Mouse (Mus musculus): ENCODE results near the gene Gcgr. TPM values are rescaled to one million over a fixed set of nuclear protein-coding genes. Genes with fewer than 3 reads are reported as not detected.
A peak's percentile ranks its signal among the peaks of the same experiment; 100 is the strongest.

The Gcgr gene
- polyA plus RNA-seq, 1 experiment from 2014 or later = 2.2 TPM

DNA sequence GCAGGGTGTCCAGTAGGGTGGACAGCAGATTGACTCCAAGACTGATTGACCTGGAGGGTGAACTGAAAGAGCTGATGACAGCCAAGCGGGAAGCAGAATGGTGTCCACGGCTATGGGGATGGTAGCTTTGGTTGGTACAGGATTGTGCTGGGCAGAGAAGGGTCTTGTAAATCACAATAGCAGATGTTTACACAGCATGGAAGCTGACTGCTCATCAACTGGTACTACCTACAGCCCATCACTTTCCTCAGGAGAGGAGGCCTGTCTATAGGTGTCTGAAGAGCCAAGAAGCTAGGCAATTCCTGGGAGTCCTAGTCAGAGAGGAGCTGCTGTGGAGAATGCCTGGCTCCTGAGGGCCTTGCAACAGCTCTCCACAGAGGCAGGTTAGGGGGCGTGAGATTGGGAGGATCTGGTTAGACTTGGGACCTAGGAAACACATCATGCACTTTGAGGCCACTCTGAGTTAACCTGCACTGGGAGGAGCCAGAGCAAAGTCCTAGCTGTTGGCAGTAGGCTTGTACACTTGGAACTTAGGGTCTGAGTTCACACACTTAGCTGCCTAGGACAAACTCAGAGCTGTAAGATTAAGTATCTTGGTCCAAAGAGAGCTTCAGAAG, 46.0 kb downstream of the Gcgr start:
- Histone ChIP-seq H3K9ac (ENCODE audit: low read length) (no peak overlapping the region; the same call in 1 of the 2 replicates), H3K27me3 (ENCODE audit: control insufficient read depth, insufficient read depth, low read length) (no peaks in the 10 kb centered on the region), H3K27ac (ENCODE audit: low read length) (0 out of 2 replicates have a peak overlapping the region, but pooled peaks have one; percentile 17), H3K4me1 (ENCODE audit: control insufficient read depth, insufficient read depth, low read length) (peaks cover 26% of the 10 kb centered on the region), H3K36me3 (ENCODE audit: control insufficient read depth, insufficient read depth, low read length) (peaks cover 21% of the 10 kb centered on the region), H3K4me3 (replicated peaks; ENCODE audit: low read length) (no peak overlapping the region), H3K9me3 (replicated peaks; ENCODE audit: control insufficient read depth, low read length) (no peaks in the 10 kb centered on the region), H3K4me2 (ENCODE audit: low read depth, low read length) (no peak overlapping the region)
- 76% methylated on average over 3 of the region's 3 CpGs for WGBS
- no peak for ATAC-seq (ENCODE audit: insufficient read depth, low FRiP score)

- H3K4me2 ChIP-seq (ENCODE audit: low read depth, low read length) = no peak overlapping the region
- WGBS = 83% methylated on average over 7 of the region's 7 CpGs
- H3K4me3 ChIP-seq (replicated peaks; ENCODE audit: low read length) = no peak overlapping the region
- no peaks in the 10 kb centered on the region for H3K27me3 ChIP-seq (ENCODE audit: control insufficient read depth, insufficient read depth, low read length)
- H3K27ac ChIP-seq (ENCODE audit: low read length) = no peak overlapping the region
- H3K4me1 ChIP-seq (ENCODE audit: control insufficient read depth, insufficient read depth, low read length) = peaks cover 28% of the 10 kb centered on the region
- peaks cover 21% of the 10 kb centered on the region for H3K36me3 ChIP-seq (ENCODE audit: control insufficient read depth, insufficient read depth, low read length)
- no peak for ATAC-seq (ENCODE audit: insufficient read depth, low FRiP score)
- no peak overlapping the region; the same call in 1 of the 2 replicates for H3K9ac ChIP-seq (ENCODE audit: low read length)
- no peaks in the 10 kb centered on the region for H3K9me3 ChIP-seq (replicated peaks; ENCODE audit: control insufficient read depth, low read length)
These were observed 46.9 kb downstream of the Gcgr start for GRCm38 (mm10) chr11:120577211-120578023.

DNA sequence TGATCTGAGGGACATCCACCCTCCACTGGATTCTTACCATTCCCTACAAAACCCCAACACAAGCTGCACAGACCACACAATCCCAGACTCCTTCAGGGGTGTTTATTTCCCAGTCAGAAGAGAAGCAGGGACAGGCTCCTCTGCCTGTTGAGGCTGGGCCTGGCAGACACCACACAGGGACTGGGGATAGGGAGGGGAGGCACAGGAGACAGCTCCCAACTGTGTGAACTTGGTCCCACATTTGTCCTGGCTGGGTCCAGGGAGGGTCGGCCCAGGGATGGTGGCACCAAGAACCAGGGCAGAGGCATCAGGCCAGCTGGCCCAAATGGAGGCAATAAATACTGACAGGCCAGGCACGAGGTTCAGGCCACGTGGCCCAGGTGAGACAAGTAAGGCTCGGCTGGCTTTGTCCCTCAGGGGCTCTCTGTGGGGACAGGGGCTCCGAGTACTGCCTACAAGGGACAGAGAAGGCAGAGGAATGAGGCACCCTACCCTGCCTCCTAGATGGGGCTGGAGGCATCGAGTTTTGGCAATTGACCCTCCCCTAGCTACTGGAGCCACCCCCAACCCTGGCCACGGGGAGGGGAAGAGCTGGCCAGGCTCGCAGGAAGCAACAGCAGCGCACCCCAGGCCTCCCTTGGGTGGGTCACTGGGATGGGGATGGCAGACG, 47.7 kb downstream of the Gcgr start:
- peaks cover 28% of the 10 kb centered on the region for H3K4me1 ChIP-seq (ENCODE audit: control insufficient read depth, insufficient read depth, low read length)
- 78% methylated on average over 10 of the region's 10 CpGs for WGBS
- no peak overlapping the region; the same call in 1 of the 2 replicates for H3K9ac ChIP-seq (ENCODE audit: low read length)
- H3K27me3 ChIP-seq (ENCODE audit: control insufficient read depth, insufficient read depth, low read length) = no peaks in the 10 kb centered on the region
- no peak overlapping the region for H3K27ac ChIP-seq (ENCODE audit: low read length)
- H3K36me3 ChIP-seq (ENCODE audit: control insufficient read depth, insufficient read depth, low read length) = peaks cover 21% of the 10 kb centered on the region
- ATAC-seq (ENCODE audit: insufficient read depth, low FRiP score) = no peak
- H3K4me2 ChIP-seq (ENCODE audit: low read depth, low read length) = no peak overlapping the region
- no peaks in the 10 kb centered on the region for H3K9me3 ChIP-seq (replicated peaks; ENCODE audit: control insufficient read depth, low read length)
- no peak overlapping the region for H3K4me3 ChIP-seq (replicated peaks; ENCODE audit: low read length)

- no peaks in the 10 kb centered on the region for H3K27me3 ChIP-seq (ENCODE audit: control insufficient read depth, insufficient read depth, low read length)
- 0 out of 2 replicates have a peak, but pooled peaks cover under 1% of the 10 kb centered on the region for H3K9me3 ChIP-seq (replicated peaks; ENCODE audit: control insufficient read depth, low read length)
- ATAC-seq (ENCODE audit: insufficient read depth, low FRiP score) = no peak
- no peak overlapping the region; the same call in 1 of the 2 replicates for H3K9ac ChIP-seq (ENCODE audit: low read length)
- no peak overlapping the region for H3K27ac ChIP-seq (ENCODE audit: low read length)
- peaks cover 22% of the 10 kb centered on the region for H3K36me3 ChIP-seq (ENCODE audit: control insufficient read depth, insufficient read depth, low read length)
- H3K4me3 ChIP-seq (replicated peaks; ENCODE audit: low read length) = no peak overlapping the region
- H3K4me2 ChIP-seq (ENCODE audit: low read depth, low read length) = no peak overlapping the region
- 77% methylated on average over 11 of the region's 11 CpGs for WGBS
- H3K4me1 ChIP-seq (ENCODE audit: control insufficient read depth, insufficient read depth, low read length) = peaks cover 28% of the 10 kb centered on the region
These were observed 48.3 kb downstream of the Gcgr start for GRCm38 (mm10) chr11:120578694-120579243.

DNA sequence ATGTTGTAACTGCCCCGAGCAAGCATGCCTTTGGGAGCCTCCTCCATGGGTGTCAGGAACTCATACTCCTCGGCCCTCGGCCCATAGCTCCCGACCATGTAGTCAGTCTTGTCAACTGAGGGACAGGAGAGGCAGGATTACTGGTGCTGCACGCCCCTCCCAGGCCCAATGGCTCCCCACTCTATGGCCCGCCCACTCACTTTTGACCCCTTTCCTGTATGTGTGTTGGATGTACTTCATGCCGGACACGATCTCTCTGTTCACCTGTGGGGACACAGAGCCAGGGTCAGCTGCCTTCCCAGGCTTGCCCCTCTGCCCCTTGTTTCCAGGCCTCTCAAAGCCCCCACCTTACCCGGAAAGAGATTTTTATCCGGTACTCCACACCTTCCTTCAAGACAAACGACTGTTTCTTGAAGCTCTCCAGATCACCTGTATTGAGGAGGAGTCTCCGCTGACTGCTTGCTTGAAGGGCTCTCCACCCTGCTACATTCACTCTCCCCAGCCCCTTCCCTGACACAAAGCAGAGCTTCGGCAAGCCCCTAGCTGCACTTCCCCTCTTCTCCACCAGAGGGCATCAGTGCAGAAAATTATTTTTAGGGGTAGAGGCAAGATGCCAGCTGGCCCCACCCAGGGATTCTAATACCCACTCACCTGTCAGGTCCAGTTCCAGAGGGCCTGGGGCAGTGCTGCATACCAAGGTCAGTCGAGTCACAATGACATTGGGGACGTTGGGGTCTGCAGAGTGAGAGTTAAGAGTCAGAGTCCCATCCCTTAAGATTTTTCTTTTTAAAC, 49.0 kb downstream of the Gcgr start:
- Histone ChIP-seq H3K27me3 (ENCODE audit: control insufficient read depth, insufficient read depth, low read length) (no peaks in the 10 kb centered on the region), H3K9me3 (replicated peaks; ENCODE audit: control insufficient read depth, low read length) (0 out of 2 replicates have a peak, but pooled peaks cover 5% of the 10 kb centered on the region), H3K27ac (ENCODE audit: low read length) (peak overlapping the region; percentile 14; the same call in 1 of the 2 replicates), H3K4me1 (ENCODE audit: control insufficient read depth, insufficient read depth, low read length) (peaks cover 24% of the 10 kb centered on the region), H3K4me3 (replicated peaks; ENCODE audit: low read length) (peak overlapping the region; percentile 94), H3K9ac (ENCODE audit: low read length) (peak overlapping the region; percentile 98), H3K4me2 (ENCODE audit: low read depth, low read length) (peak overlapping the region; percentile 87), H3K36me3 (ENCODE audit: control insufficient read depth, insufficient read depth, low read length) (peaks cover 26% of the 10 kb centered on the region)
- ATAC-seq (ENCODE audit: insufficient read depth, low FRiP score) = no peak
- WGBS = 53% methylated on average over 15 of the region's 15 CpGs

DNA sequence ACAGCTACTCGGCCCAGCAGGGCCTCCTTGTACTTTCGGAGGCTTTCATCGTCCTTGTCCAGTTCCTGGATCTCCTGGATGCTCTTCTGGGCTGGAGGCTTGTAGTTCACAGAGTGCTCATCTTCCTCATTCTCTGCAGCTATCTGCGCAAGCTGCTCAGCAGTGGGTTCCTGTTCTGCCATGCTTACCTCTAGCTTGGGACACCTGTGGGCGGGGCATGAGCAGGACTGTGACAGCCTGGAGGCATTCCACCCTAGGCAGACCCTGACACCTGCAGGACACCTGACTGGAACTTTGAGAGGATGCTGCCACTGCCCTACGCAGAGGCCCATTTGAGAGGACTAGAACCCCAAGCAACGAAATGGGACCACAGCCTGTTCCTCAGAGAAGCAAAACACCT, 49.7 kb downstream of the Gcgr start:
- no peaks in the 10 kb centered on the region for H3K27me3 ChIP-seq (ENCODE audit: control insufficient read depth, insufficient read depth, low read length)
- H3K36me3 ChIP-seq (ENCODE audit: control insufficient read depth, insufficient read depth, low read length) = peaks cover 26% of the 10 kb centered on the region
- H3K9me3 ChIP-seq (replicated peaks; ENCODE audit: control insufficient read depth, low read length) = 0 out of 2 replicates have a peak, but pooled peaks cover 5% of the 10 kb centered on the region
- WGBS = 51% methylated on average over 7 of the region's 7 CpGs
- peaks cover 22% of the 10 kb centered on the region for H3K4me1 ChIP-seq (ENCODE audit: control insufficient read depth, insufficient read depth, low read length)
- H3K9ac ChIP-seq (ENCODE audit: low read length) = peak overlapping the region; percentile 98
- no peak for ATAC-seq (ENCODE audit: insufficient read depth, low FRiP score)
- H3K4me3 ChIP-seq (replicated peaks; ENCODE audit: low read length) = peak overlapping the region; percentile 94
- peak overlapping the region; percentile 87 for H3K4me2 ChIP-seq (ENCODE audit: low read depth, low read length)
- peak overlapping the region; percentile 94 for H3K27ac ChIP-seq (ENCODE audit: low read length)

- under 1% methylated on average over 29 of the region's 44 CpGs for WGBS
- no peaks in the 10 kb centered on the region for H3K27me3 ChIP-seq (ENCODE audit: control insufficient read depth, insufficient read depth, low read length)
- 0 out of 2 replicates have a peak, but pooled peaks cover 5% of the 10 kb centered on the region for H3K9me3 ChIP-seq (replicated peaks; ENCODE audit: control insufficient read depth, low read length)
- peak overlapping the region; percentile 87 for H3K4me2 ChIP-seq (ENCODE audit: low read depth, low read length)
- H3K4me3 ChIP-seq (replicated peaks; ENCODE audit: low read length) = peak overlapping the region; percentile 94
- H3K27ac ChIP-seq (ENCODE audit: low read length) = peak overlapping the region; percentile 94
- H3K4me1 ChIP-seq (ENCODE audit: control insufficient read depth, insufficient read depth, low read length) = peaks cover 22% of the 10 kb centered on the region
- ATAC-seq (ENCODE audit: insufficient read depth, low FRiP score) = peak; percentile 54; the same call in 1 of the 2 replicates
- H3K36me3 ChIP-seq (ENCODE audit: control insufficient read depth, insufficient read depth, low read length) = peaks cover 31% of the 10 kb centered on the region
- H3K9ac ChIP-seq (ENCODE audit: low read length) = peak overlapping the region; percentile 98
These were observed 50.4 kb downstream of the Gcgr start for GRCm38 (mm10) chr11:120580871-120581331.

Data from stomach, embryonic 16.5 days (tissue).